Mouse (Mus musculus) embryonic fibroblast, embryonic 13.5 days (primary cell): Measurements from ENCODE around the gene Cacna2d3.

Source experiments
- CTCF ChIP-seq: IDR thresholded peaks from 2 replicates; pipeline ENCODE4 v1.5.1; 2011; ENCODE audit warnings: mild to moderate bottlenecking, control low read depth, low read length, moderate library complexity, borderline replicate concordance; ENCODE audit not compliant: insufficient read depth
- POLR2A ChIP-seq: IDR thresholded peaks from 2 replicates; pipeline ENCODE4 v1.6.1; 2011; ENCODE audit warnings: low read depth, mild to moderate bottlenecking, control low read depth, low read length, moderate library complexity

DNA sequence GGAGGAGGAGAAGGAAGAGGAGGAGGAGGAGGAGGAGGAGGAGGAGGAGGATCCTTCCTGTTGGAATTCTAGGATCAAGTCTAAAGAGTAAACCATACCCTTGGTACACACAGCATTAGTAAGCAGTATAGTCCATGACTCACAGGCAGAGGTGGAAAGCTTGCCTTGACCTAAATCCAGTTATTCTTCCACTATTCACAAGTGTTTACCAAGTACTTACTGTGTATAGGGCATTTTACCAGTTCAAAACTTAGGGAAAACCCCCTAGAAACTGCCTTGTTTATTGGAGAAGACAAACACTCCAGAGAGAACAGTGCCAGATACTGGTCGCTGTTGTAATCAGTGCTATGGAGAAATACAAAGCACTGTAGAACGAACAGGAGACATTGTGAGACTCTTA lies 443.3 kb downstream of the Cacna2d3 start:
- TF ChIP-seq CTCF (no peak), POLR2A (no peak)
